Mouse (Mus musculus) R1 (cell line): Measurements from ENCODE around the gene Ahnak2.

Experiments used
- DNase-seq: peaks from one replicate; pipeline ENCODE4 v3.0.0-alpha.2; 2018; ENCODE audit warnings: low read depth, low spot score

The Ahnak2 gene

GRCm38 (mm10) chr12:112760154-112760926 lies 42.1 kb downstream of the Ahnak2 start, which contains the start of gene Pld4:
Pld4 (plus strand) TSS chr12:112760655.
- DNase-seq: peak; percentile 42

- no peak for DNase-seq
Measured at GRCm38 (mm10) chr12:112759471-112759870, 43.0 kb downstream of the Ahnak2 start.

GRCm38 (mm10) chr12:112757896-112758295 lies 44.6 kb downstream of the Ahnak2 start:
- no peak for DNase-seq

- no peak for DNase-seq
Measured at GRCm38 (mm10) chr12:112755900-112756299, 46.6 kb downstream of the Ahnak2 start.

GRCm38 (mm10) chr12:112752399-112752798 lies 50.1 kb downstream of the Ahnak2 start:
- no peak for DNase-seq

GRCm38 (mm10) chr12:112750976-112751375 lies 51.5 kb downstream of the Ahnak2 start:
- no peak for DNase-seq

GRCm38 (mm10) chr12:112747606-112747970 lies 54.9 kb downstream of the Ahnak2 start:
- no peak for DNase-seq

GRCm38 (mm10) chr12:112746808-112747605 lies 55.5 kb downstream of the Ahnak2 start:
- DNase-seq: peak; percentile 75

- DNase-seq: no peak
Measured at GRCm38 (mm10) chr12:112746461-112746807, 56.0 kb downstream of the Ahnak2 start.

GRCm38 (mm10) chr12:112745716-112746115 lies 56.7 kb downstream of the Ahnak2 start:
- no peak for DNase-seq

- no peak for DNase-seq
Measured at GRCm38 (mm10) chr12:112744891-112745580, 57.4 kb downstream of the Ahnak2 start.

GRCm38 (mm10) chr12:112744211-112744610 lies 58.2 kb downstream of the Ahnak2 start:
- no peak for DNase-seq

- DNase-seq: peak; percentile 83
Measured at GRCm38 (mm10) chr12:112743168-112743975, 59.1 kb downstream of the Ahnak2 start.

- DNase-seq: no peak
Measured at GRCm38 (mm10) chr12:112742768-112743167, 59.7 kb downstream of the Ahnak2 start.

- no peak for DNase-seq
Measured at GRCm38 (mm10) chr12:112739023-112739568, 63.4 kb downstream of the Ahnak2 start.

- DNase-seq: no peak
Measured at GRCm38 (mm10) chr12:112738281-112739022, 64.0 kb downstream of the Ahnak2 start.

- no peak for DNase-seq
Measured at GRCm38 (mm10) chr12:112737761-112738160, 64.7 kb downstream of the Ahnak2 start.

GRCm38 (mm10) chr12:112737081-112737480 lies 65.4 kb downstream of the Ahnak2 start:
- DNase-seq: no peak

GRCm38 (mm10) chr12:112736636-112736925 lies 65.9 kb downstream of the Ahnak2 start:
- DNase-seq: no peak

GRCm38 (mm10) chr12:112735896-112736635 lies 66.4 kb downstream of the Ahnak2 start:
- DNase-seq: no peak
